In genomic region chr14:79521471-79522117, GRCm38 (mm10) we compare ENCODE assay signal across 12 mouse cellular contexts. TPM values are rescaled to one million over a fixed set of nuclear protein-coding genes. Genes with fewer than 3 reads are reported as not detected.
DNase-seq lines count a peak whose midpoint lies in the region; ATAC-seq and TF ChIP-seq lines count a peak whose summit lies in the region.
"Had no signal": no experiment of that assay in that cellular context is flagged by ENCODE, and none has a peak within 500 bp of the region (broad histone marks: within the 10 kb centered on the region; RNA-seq: fewer than 3 reads in every experiment).

No protein-coding gene starts in this region.

- WGBS in heart, embryonic 13.5 days: 53% methylated on average over 6 of the region's 6 CpGs
- 62% methylated on average over 6 of the region's 6 CpGs for WGBS in stomach, embryonic 15.5 days
- WGBS in stomach, postnatal 0 days: 60% methylated on average over 6 of the region's 6 CpGs
- WGBS in liver, embryonic 15.5 days (ENCODE audit: insufficient replicate concordance): 11% methylated on average over 6 of the region's 6 CpGs
- WGBS in hindbrain, embryonic 11.5 days: 86% methylated on average over 6 of the region's 6 CpGs

- peak overlapping the region; percentile 52 for H3K27ac ChIP-seq in heart, embryonic 13.5 days (replicated peaks)
- H3K27ac ChIP-seq in stomach, embryonic 15.5 days: peak overlapping the region; percentile 33
- H3K27ac ChIP-seq in stomach, postnatal 0 days (replicated peaks): no peak overlapping the region; the same call in 1 of the 2 replicates
- H3K27ac ChIP-seq in liver, embryonic 15.5 days (replicated peaks): peak overlapping the region; percentile 81
- no peak overlapping the region for H3K27ac ChIP-seq in hindbrain, embryonic 11.5 days (ENCODE audit: low read depth, low read length)
- H3K27ac ChIP-seq: hindbrain, postnatal 0 days; limb, embryonic 13.5 days had no signal

- no peaks in the 10 kb centered on the region for H3K9me3 ChIP-seq in heart, embryonic 13.5 days
- no peaks in the 10 kb centered on the region for H3K9me3 ChIP-seq in stomach, embryonic 15.5 days
- no peaks in the 10 kb centered on the region for H3K9me3 ChIP-seq in stomach, postnatal 0 days (ENCODE audit: control insufficient read depth, low read length)
- no peaks in the 10 kb centered on the region for H3K9me3 ChIP-seq in liver, embryonic 15.5 days (replicated peaks)
- H3K9me3 ChIP-seq in hindbrain, embryonic 11.5 days (ENCODE audit: control insufficient read depth, low read length): no peaks in the 10 kb centered on the region
- H3K9me3 ChIP-seq: limb, embryonic 13.5 days had no signal

- intact Hi-C loops in left cerebral cortex, postnatal 4 days (cut with DNase I): no loop called here
- intact Hi-C loops in gastrocnemius, postnatal 14 days (cut with DNase I; ENCODE audit: low total_unique reads): no loop called here

- no peak for ATAC-seq in heart, embryonic 13.5 days (ENCODE audit: extremely low read depth, insufficient number of reproducible peaks, low FRiP score, low TSS enrichment)
- no peak for ATAC-seq in stomach, embryonic 15.5 days (ENCODE audit: insufficient read depth, low FRiP score, low read depth)
- ATAC-seq in stomach, postnatal 0 days (ENCODE audit: low FRiP score, low TSS enrichment): no peak
- ATAC-seq in liver, embryonic 15.5 days (ENCODE audit: insufficient read depth): peak; percentile 45; the same call in 1 of the 2 replicates
- no peak for ATAC-seq in hindbrain, embryonic 11.5 days (ENCODE audit: low FRiP score)
- ATAC-seq: forebrain, embryonic 16.5 days; hindbrain, postnatal 0 days had no signal

- H3K9ac ChIP-seq in heart, embryonic 13.5 days: peak overlapping the region; percentile 34
- no peak overlapping the region for H3K9ac ChIP-seq in stomach, embryonic 15.5 days
- H3K9ac ChIP-seq in stomach, postnatal 0 days (ENCODE audit: low read length): no peak overlapping the region
- H3K9ac ChIP-seq in liver, embryonic 15.5 days: peak overlapping the region; percentile 4; the same call in 1 of the 2 replicates
- H3K9ac ChIP-seq in hindbrain, embryonic 11.5 days (ENCODE audit: low read depth, low read length): no peak overlapping the region
- H3K9ac ChIP-seq: limb, embryonic 13.5 days had no signal

- DNase-seq in heart, adult 8-10 months (ENCODE audit: low spot score): no peak
- DNase-seq in stomach, postnatal 0 days (ENCODE audit: low spot score): no peak
- DNase-seq in hindbrain, embryonic 11.5 days (ENCODE audit: low spot score): no peak
- no peak for DNase-seq in left cerebral cortex, postnatal 4 days
- DNase-seq in gastrocnemius, postnatal 14 days: no peak
- DNase-seq: adrenal gland, postnatal 10 days had no signal

- no peak for TF ChIP-seq EP300 in stomach, postnatal 0 days (optimal IDR thresholded peaks at IDR 0.05)

- TF ChIP-seq CTCF in stomach, postnatal 0 days (IDR thresholded peaks at IDR 0.05; ENCODE audit: low read depth): no peak

- H3K27me3 ChIP-seq in heart, embryonic 13.5 days (replicated peaks): no peaks in the 10 kb centered on the region
- H3K27me3 ChIP-seq in stomach, embryonic 15.5 days (replicated peaks): no peaks in the 10 kb centered on the region
- H3K27me3 ChIP-seq in stomach, postnatal 0 days (ENCODE audit: control insufficient read depth, insufficient read depth, low read length): no peaks in the 10 kb centered on the region
- no peaks in the 10 kb centered on the region for H3K27me3 ChIP-seq in liver, embryonic 15.5 days
- H3K27me3 ChIP-seq in hindbrain, embryonic 11.5 days (ENCODE audit: control insufficient read depth, insufficient read depth, low read length): no peaks in the 10 kb centered on the region
- H3K27me3 ChIP-seq: limb, embryonic 13.5 days had no signal

- H3K36me3 ChIP-seq in heart, embryonic 13.5 days: no peaks in the 10 kb centered on the region
- no peaks in the 10 kb centered on the region for H3K36me3 ChIP-seq in stomach, embryonic 15.5 days
- no peaks in the 10 kb centered on the region for H3K36me3 ChIP-seq in stomach, postnatal 0 days (ENCODE audit: control insufficient read depth, insufficient read depth, low read length)
- no peaks in the 10 kb centered on the region for H3K36me3 ChIP-seq in liver, embryonic 15.5 days (replicated peaks)
- H3K36me3 ChIP-seq in hindbrain, embryonic 11.5 days (ENCODE audit: control insufficient read depth, insufficient read depth, low read length): no peaks in the 10 kb centered on the region
- H3K36me3 ChIP-seq: limb, embryonic 13.5 days had no signal

- no peak overlapping the region; the same call in 1 of the 2 replicates for H3K4me2 ChIP-seq in heart, embryonic 13.5 days
- no peak overlapping the region for H3K4me2 ChIP-seq in stomach, embryonic 15.5 days
- H3K4me2 ChIP-seq in stomach, postnatal 0 days (replicated peaks; ENCODE audit: low read depth): no peak overlapping the region
- peak overlapping the region; percentile 42 for H3K4me2 ChIP-seq in liver, embryonic 15.5 days
- H3K4me2 ChIP-seq in hindbrain, embryonic 11.5 days (replicated peaks; ENCODE audit: low read depth, low read length): no peak overlapping the region
- H3K4me2 ChIP-seq: limb, embryonic 13.5 days had no signal

- peaks cover 30% of the 10 kb centered on the region for H3K4me1 ChIP-seq in heart, embryonic 13.5 days
- peaks cover 9% of the 10 kb centered on the region; the same call in 1 of the 2 replicates for H3K4me1 ChIP-seq in stomach, embryonic 15.5 days
- 0 out of 2 replicates have a peak, but pooled peaks cover 5% of the 10 kb centered on the region for H3K4me1 ChIP-seq in stomach, postnatal 0 days (replicated peaks; ENCODE audit: control insufficient read depth, insufficient read depth)
- peaks cover 66% of the 10 kb centered on the region for H3K4me1 ChIP-seq in liver, embryonic 15.5 days (replicated peaks)
- H3K4me1 ChIP-seq in hindbrain, embryonic 11.5 days (replicated peaks; ENCODE audit: control insufficient read depth, insufficient read depth, low read length): no peaks in the 10 kb centered on the region

- H3K4me3 ChIP-seq in heart, embryonic 13.5 days: no peak overlapping the region
- H3K4me3 ChIP-seq in stomach, embryonic 15.5 days (replicated peaks): no peak overlapping the region
- H3K4me3 ChIP-seq in stomach, postnatal 0 days (ENCODE audit: low read depth, low read length): no peak overlapping the region
- no peak overlapping the region for H3K4me3 ChIP-seq in liver, embryonic 15.5 days (replicated peaks)
- H3K4me3 ChIP-seq in hindbrain, embryonic 11.5 days (ENCODE audit: low read depth, low read length): no peak overlapping the region
- H3K4me3 ChIP-seq: limb, embryonic 13.5 days had no signal

RNA-seq across cellular contexts. Expression of gene Wbp4, which starts 40.3 kb away (rescaled TPM):
- 24.5 and 26.4 TPM in 2 replicates for polyA plus RNA-seq in heart, embryonic 13.5 days (2015; fragmentation: Nextera tagmentation; extraction: Ambion mirVana)
- total RNA-seq in heart, adult 8-10 months (2022): 10 to 100 TPM; 20.6 to 24.0 (median 21.6) TPM
- polyA plus RNA-seq in stomach, embryonic 15.5 days (2015; fragmentation: Nextera tagmentation; extraction: Ambion mirVana): 41.0 and 41.5 TPM in 2 replicates
- polyA plus RNA-seq in stomach, postnatal 0 days (2015; fragmentation: Nextera tagmentation; extraction: Ambion mirVana): 28.8 and 31.0 TPM in 2 replicates
- polyA plus RNA-seq in liver, embryonic 15.5 days (2015; fragmentation: Nextera tagmentation; extraction: Ambion mirVana): 11.2 and 13.5 TPM in 2 replicates
- 59.1 and 61.3 TPM in 2 replicates for polyA plus RNA-seq in hindbrain, embryonic 11.5 days (2014; fragmentation: Nextera tagmentation; extraction: Ambion mirVana)
- 10 to 100 TPM; 46.0 to 47.6 TPM for total RNA-seq in left cerebral cortex, postnatal 4 days (2021)
- 10 to 100 TPM; 20.0 to 21.2 TPM for total RNA-seq in gastrocnemius, postnatal 14 days (2021)

RNA-seq across cellular contexts. Expression of gene Elf1, which starts 40.6 kb away (rescaled TPM):
- 7.2 and 8.0 TPM in 2 replicates for polyA plus RNA-seq in heart, embryonic 13.5 days (2015; fragmentation: Nextera tagmentation; extraction: Ambion mirVana)
- total RNA-seq in heart, adult 8-10 months (2022): 10 to 100 TPM in 3 of 4 experiments, 1 to 10 TPM in 1; 9.9 to 12.5 (median 12.0) TPM
- 25.1 and 26.1 TPM in 2 replicates for polyA plus RNA-seq in stomach, embryonic 15.5 days (2015; fragmentation: Nextera tagmentation; extraction: Ambion mirVana)
- 18.7 and 19.3 TPM in 2 replicates for polyA plus RNA-seq in stomach, postnatal 0 days (2015; fragmentation: Nextera tagmentation; extraction: Ambion mirVana)
- 10.7 and 10.9 TPM in 2 replicates for polyA plus RNA-seq in liver, embryonic 15.5 days (2015; fragmentation: Nextera tagmentation; extraction: Ambion mirVana)
- polyA plus RNA-seq in hindbrain, embryonic 11.5 days (2014; fragmentation: Nextera tagmentation; extraction: Ambion mirVana): 8.7 and 9.4 TPM in 2 replicates
- 1 to 10 TPM; 5.4 to 6.1 TPM for total RNA-seq in left cerebral cortex, postnatal 4 days (2021)
- total RNA-seq in gastrocnemius, postnatal 14 days (2021): 1 to 10 TPM; 8.2 to 8.3 TPM

Comparison
In these comparisons a context has a peak if more than half of its experiments do, and no peak if none do; other contexts are left out.
1. H3K27ac ChIP-seq: peak in heart, embryonic 13.5 days (single experiment), stomach, embryonic 15.5 days (single experiment) and liver, embryonic 15.5 days (single experiment); none in stomach, postnatal 0 days (single experiment) and hindbrain, embryonic 11.5 days (single experiment).
2. H3K9ac ChIP-seq: peak in heart, embryonic 13.5 days (single experiment) and liver, embryonic 15.5 days (single experiment); none in stomach, embryonic 15.5 days (single experiment), stomach, postnatal 0 days (single experiment) and hindbrain, embryonic 11.5 days (single experiment).